Mouse (Mus musculus) gastrocnemius, adult 2 months (tissue): ENCODE data around the gene Mxi1. TPM values are rescaled to one million over a fixed set of nuclear protein-coding genes. Genes with fewer than 3 reads are reported as not detected.

ENCODE experiments used
- DNase-seq: peaks from one replicate; pipeline ENCODE4 v3.0.0; 2022
- H3K27ac ChIP-seq: fragments of 200-600 bp; 2 replicates; pipeline ENCODE4 v1.8.1; 2022; ENCODE audit warnings: mild to moderate bottlenecking
- H3K4me3 ChIP-seq: fragments of 200-600 bp; 2 replicates; pipeline ENCODE4 v1.8.1; 2022; ENCODE audit warnings: mild to moderate bottlenecking, moderate library complexity
- CTCF ChIP-seq: fragments of 200-600 bp; IDR thresholded peaks from 2 replicates; pipeline ENCODE4 v1.8.1; 2022; ENCODE audit warnings: antibody characterized with exemption, mild to moderate bottlenecking, moderate library complexity
- intact Hi-C: fragments of 180-260 bp; cut with DNase I; formaldehyde crosslinking; loops from one replicate; pipeline ENCODE4 v1.15.1; 2025
- long read RNA-seq, 2 experiments: library from polyadenylated mRNA; stranded (forward); transcript quantifications; one replicate each; pipeline ENCODE4 v2.0.0; 2021
- total RNA-seq, 2 experiments: library from RNA; stranded (reverse); gene quantifications; 2 replicates each; pipeline ENCODE4 v1.2.3; 2021

Gene Mxi1
- 10 to 100 TPM; 38.1 to 53.6 TPM for total RNA-seq
- long read RNA-seq, experiment 1, full-length matches to known transcripts, result 121 of 136 reads
- long read RNA-seq, experiment 1, partial matches to known transcripts, result 5 of 136 reads
- long read RNA-seq, experiment 1, other reads (novel, unspliced or antisense), result 10 of 136 reads
- long read RNA-seq, experiment 2, full-length matches to known transcripts, result 84 of 97 reads
- long read RNA-seq, experiment 2, partial matches to known transcripts, result 0 of 97 reads
- long read RNA-seq, experiment 2, other reads (novel, unspliced or antisense), result 13 of 97 reads

DNA sequence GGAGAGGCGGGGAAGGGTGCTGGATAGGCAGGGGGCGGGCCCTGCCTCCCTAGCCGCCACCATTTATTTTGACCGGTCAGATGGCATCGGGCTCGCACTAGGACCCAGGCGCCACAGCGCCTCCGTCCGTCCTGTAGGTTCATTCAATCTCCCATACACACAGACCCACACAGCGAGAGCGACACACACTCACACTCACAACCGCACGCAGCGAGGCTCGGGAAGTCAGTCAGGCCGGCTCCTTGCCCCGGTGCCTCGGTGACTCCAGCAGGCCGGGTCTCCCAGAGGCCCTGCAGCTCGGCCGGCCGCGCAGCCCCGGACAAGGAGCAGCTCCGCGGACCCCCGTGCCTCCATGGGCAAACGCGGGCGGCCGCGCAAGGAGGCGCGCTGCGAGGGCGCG is at the start of gene Mxi1:
Gene Mxi1 (plus strand): TSS at position 171 of the 400 bp plus-strand sequence.
- peak within 1 kb of the TSS; percentile 94 for H3K4me3 ChIP-seq
- DNase-seq, result peak; percentile 85
- intact Hi-C loops, result loop anchor here (5.0 kb wide), 3 partner anchors 52 to 168 kb away; partner anchors contain the start of gene Add3
- H3K27ac ChIP-seq, result peak within 1 kb of the TSS; percentile 100
- peak; percentile 33; the same call in 1 of the 2 replicates for TF ChIP-seq CTCF

DNA sequence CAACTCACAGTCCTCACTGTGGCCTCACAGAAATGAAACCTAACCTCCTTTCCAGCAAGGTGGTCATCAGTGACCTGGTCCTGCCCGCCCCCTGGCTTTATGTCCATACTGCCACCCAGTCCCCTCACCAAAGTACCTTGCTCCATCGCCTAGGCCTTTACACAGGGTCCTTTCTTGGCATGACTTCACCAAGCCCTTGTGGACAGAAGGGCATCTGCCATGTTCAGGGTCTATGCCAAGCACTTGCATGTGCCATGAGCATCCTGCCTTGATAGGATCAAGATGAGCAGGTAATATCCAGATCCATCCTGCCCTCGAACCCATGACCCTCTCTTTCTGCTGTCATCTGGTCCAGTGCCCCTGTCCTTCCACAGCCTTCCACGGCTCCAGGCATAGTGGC is 49.5 kb upstream of the Mxi1 start:
- no peak for TF ChIP-seq CTCF
- intact Hi-C loops, result no loop called here
- Histone ChIP-seq H3K4me3 (no peak overlapping the region), H3K27ac (no peak overlapping the region)
- no peak for DNase-seq

DNA sequence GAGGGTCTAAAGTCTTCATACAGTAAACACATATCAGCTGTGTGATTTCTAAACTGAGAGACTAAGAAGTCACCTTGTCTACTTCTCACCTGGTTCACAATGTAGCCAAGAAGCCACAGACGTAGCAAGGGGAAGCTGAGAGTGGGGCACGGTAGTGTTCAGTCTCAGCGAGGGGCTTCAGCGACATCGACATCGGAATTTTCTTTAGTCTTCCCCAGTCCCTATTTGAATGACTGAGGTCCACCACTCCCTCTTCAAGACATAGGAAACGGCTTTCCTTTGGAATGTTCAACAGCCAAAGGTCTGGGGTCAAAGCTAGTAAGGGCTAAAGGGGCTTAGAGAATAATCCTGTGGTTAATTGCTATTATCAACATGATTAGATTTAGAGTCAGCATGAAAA is 48.3 kb upstream of the Mxi1 start:
- DNase-seq, result no peak
- no peak overlapping the region for H3K4me3 ChIP-seq
- intact Hi-C loops, result no loop called here
- TF ChIP-seq CTCF, result no peak
- H3K27ac ChIP-seq, result no peak overlapping the region

DNA sequence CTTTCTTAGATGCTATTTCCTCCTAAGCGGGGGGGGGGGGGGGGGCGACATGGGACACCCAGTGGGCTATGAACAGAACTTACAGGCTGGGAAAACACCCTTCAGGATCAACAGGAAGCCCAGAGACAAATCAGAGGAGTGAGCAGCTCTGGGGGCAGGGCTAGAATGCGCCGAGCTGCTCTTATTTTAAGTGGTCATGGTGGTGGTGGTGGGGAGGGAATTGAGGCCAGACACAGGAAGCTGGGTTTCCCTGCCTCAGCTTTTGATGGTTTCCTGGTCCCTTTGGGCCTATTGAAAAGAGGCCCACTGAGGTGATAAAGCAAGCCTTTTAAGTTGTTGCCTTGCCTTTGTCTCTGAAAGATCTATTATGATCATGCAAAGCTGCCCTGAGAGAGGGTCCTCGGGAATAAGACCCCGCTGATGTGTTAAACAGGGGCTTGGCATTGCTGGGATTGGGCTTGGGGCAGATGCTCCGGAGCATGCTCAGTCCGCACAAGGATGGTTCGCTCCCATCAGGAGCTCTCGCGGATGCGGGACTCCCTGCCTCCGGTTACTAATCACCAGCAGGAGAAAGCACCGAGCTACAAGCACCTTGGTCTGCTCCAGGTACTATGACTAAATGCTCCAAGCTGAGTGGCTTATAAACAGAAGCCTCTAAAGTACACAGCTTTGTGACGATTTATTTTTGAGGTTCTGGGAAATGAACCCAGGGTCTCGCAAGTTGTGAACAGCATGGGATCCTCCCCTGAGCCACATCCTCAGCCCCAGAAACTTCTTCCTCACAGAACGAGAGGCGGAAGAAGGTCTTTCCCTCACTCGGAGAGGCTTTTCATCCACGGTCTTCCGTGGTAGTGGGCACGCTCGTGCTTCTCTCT is 46.2 kb upstream of the Mxi1 start:
- intact Hi-C loops, result no loop called here
- H3K4me3 ChIP-seq, result no peak overlapping the region
- no peak overlapping the region for H3K27ac ChIP-seq
- DNase-seq, result no peak
- no peak for TF ChIP-seq CTCF

DNA sequence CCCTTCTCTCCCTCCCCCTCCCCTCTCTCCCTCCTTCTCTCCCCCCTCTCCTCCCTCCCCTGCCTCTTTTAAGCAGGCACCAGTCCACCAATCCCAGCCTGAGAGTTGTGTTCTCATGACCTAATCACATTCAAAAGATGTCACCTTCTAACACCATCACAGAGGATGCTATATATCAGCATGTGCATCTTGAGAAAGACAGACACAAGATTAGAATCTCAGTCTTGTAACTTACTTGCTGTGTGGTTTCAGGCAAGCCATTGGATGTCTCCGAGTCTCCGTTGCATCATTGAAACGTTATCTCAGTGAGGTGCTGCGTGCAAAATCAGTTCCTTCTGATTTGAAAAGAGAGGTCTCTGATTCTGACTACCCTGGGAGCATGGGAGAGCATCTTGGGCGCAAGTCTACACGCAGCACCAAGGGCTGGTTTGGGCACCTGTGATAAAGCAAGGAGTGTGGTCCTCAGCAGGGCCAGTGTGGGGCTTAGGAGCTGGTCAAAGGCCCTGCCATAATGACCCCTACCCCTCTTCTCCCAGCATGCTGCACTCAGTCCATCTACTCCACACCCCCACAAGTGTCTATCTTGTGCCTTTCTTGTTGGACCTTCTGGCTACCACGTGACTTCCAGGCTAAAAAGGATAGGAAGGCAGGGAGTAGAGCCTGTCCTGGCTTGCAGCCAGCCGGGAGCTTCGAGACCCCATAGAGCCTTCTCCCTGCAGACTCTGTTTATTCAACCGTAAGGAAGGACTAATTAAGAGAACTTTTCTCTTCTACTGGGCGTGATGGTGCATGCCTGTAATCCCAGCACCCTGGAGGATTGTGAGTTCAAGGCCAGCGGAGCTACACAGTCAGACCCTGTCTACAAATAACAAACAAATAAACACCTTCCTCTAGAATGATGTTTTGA is 45.2 kb upstream of the Mxi1 start:
- Histone ChIP-seq H3K27ac (no peak overlapping the region), H3K4me3 (no peak overlapping the region)
- no peak for DNase-seq
- TF ChIP-seq CTCF, result no peak
- intact Hi-C loops, result no loop called here

DNA sequence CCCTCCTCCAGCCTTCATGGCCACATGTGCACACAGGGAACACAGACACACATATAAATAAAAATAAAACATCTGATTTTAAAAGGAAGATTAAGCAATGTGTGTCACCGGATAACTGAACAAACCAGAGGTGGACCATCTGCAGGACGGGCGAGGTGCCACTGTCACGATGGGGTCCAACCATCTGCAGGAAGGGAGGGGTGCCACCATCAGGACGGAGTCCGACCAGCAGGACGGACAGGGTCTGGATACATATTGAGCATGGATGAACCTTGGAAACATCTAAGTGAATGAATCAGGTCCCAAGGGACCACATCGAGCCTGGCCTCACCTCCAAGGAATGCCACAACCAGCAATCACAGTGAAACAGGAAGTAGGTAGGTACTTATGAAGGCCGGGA is 43.0 kb upstream of the Mxi1 start:
- DNase-seq, result no peak
- no peak overlapping the region for H3K27ac ChIP-seq
- no peak for TF ChIP-seq CTCF
- no peak overlapping the region for H3K4me3 ChIP-seq
- intact Hi-C loops, result no loop called here

DNA sequence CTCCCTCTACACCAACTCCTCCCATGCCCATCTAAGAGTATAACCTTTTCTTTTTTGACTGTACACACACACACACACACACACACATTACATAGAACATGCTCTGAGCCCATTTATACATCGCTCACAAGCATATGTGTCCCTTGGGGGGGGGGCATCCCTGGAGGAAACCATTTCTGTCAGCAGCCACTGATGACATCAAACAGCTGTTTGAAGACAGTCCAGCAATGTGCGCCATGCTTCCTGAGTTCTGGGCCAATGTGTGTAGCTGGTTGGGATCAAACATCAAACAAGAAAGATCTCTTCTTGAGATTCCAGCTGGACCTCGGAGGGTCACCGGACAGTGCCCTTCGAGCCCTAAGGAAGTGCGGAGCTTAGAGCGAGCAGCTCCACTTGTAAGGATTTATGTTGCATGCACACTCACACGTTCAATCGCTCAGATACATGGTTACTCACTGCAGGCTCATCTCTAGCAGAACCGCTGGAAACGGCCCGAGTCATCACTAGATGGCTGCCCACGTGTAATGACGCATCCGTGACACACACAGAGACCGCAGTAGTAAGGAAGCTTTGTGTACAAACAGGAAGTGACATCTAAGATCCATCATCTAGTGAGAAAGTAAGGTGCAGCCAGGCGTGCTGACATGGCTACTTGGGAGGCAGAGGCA is 37.1 kb upstream of the Mxi1 start:
- DNase-seq, result no peak
- Histone ChIP-seq H3K4me3 (no peak overlapping the region; the same call in 1 of the 2 replicates), H3K27ac (no peak overlapping the region)
- intact Hi-C loops, result no loop called here
- no peak for TF ChIP-seq CTCF

DNA sequence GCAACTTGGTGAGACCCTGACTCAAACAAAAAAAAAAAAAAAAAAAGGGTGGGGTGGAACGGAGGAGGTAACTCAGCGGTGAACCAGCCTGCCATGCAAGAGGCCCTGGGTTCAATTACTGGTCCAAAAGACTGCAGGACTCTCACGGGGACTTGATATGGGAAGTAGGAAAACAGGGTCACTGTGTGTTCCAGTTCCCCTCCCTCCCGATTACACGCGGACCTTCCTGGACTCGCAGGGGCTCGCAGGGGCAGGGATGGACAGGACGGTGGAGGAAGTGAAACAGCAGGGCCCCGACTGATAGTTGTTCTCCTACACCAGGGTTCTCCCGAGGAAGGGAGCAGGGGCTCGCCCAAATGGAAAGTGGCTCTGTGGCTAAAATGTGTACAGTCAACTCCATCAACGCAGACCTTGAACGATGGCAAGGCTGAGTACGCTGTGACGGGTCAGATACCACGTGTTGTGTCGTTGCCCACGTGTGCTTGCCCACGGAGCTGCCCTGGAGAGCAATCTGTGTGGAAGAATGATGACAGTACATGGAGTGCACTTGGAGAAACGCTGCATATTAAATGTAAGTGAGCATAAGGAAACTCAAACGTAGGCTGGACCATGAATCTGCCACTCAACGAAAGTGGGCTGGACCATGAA is 36.4 kb upstream of the Mxi1 start:
- intact Hi-C loops, result no loop called here
- peak overlapping the region; percentile 17; the same call in 1 of the 2 replicates for H3K4me3 ChIP-seq
- DNase-seq, result no peak
- no peak for TF ChIP-seq CTCF
- no peak overlapping the region for H3K27ac ChIP-seq

DNA sequence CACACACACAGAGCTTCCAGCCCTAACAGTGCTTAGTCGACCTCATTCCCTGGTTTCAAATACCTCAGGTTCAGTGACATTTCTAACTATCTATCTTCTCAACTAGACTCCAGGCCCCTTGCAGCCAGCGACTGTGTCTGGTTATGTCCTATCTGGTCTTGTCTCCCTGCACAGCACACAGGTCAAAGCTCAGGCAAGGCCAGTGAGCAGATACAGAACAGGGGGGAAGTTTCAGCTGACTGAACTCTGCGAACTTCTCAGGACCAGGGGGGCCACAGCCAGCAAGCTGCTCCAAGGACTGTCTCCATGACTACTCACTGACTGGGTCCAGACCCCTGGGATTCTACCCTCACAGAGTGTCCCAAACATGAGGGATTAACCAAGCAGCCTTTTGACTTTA is 35.1 kb upstream of the Mxi1 start:
- DNase-seq, result no peak
- intact Hi-C loops, result no loop called here
- no peak overlapping the region for H3K4me3 ChIP-seq
- TF ChIP-seq CTCF, result no peak
- no peak overlapping the region for H3K27ac ChIP-seq

DNA sequence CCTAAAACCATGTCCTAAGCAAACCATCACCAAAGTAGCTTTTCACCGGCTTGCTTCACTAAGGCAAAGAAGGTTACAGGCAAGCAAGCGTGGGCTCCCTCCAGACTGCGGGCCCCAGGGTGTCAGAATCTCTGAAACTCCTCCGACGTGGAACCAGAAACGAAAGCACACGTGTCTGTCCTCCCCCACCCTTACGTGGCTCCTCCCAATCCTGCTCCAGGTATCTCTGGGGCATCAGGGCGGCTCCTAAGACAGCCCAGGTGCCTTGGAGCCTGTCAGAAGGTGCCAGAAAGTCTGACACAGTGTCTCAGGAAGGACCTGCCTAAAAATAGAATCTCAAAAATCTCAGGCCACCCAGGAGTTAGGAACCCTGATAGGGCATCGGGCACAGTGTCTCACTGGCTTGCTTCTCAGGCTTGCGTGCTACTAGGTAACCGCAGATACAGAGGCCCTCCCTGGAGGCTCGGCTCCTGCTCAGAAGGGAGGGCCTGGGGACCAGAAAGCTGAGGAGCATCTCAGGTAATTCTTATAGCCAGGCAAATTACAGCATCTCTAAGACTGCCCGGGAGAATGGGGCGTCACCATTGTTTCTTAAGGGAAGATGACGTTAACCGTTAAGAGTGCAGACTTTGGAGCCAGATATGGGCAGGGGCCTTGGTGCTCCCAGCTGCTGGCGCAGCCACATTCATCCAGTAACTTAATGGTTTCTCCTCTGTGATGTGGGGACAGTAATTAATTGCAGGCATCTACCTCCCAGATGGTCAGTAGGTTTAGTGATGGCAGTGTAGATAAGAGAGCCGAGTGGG is 33.2 kb upstream of the Mxi1 start:
- no peak overlapping the region for H3K27ac ChIP-seq
- intact Hi-C loops, result no loop called here
- TF ChIP-seq CTCF, result no peak
- H3K4me3 ChIP-seq, result no peak overlapping the region
- no peak for DNase-seq
